Mouse (Mus musculus) kidney, adult 11 months (tissue): ENCODE measurements at regions not wholly inside any gene's neighbourhood (a gene's known extent, or its start where the extent isn't known, plus 50 kb on each side); places are given as distances from the start of the nearest gene placed in this dataset.

Source experiments
- DNase-seq: peaks from one replicate; pipeline ENCODE4 v3.0.0; 2022

- DNase-seq = no peak
Observed at GRCm38 (mm10) chr11:20987171-20987815, 103.8 kb upstream of the Peli1 start.

GRCm38 (mm10) chr11:20987841-20988251 lies 103.2 kb upstream of the Peli1 start:
- DNase-seq = no peak

GRCm38 (mm10) chr11:20988871-20989270 lies 102.2 kb upstream of the Peli1 start:
- no peak for DNase-seq

- DNase-seq = no peak
Observed at GRCm38 (mm10) chr11:20993580-20993979, 97.5 kb upstream of the Peli1 start.

GRCm38 (mm10) chr11:21001400-21001799 lies 89.7 kb upstream of the Peli1 start:
- DNase-seq = no peak

- DNase-seq = no peak
Observed at GRCm38 (mm10) chr11:21007222-21007621, 83.9 kb upstream of the Peli1 start.

DNA sequence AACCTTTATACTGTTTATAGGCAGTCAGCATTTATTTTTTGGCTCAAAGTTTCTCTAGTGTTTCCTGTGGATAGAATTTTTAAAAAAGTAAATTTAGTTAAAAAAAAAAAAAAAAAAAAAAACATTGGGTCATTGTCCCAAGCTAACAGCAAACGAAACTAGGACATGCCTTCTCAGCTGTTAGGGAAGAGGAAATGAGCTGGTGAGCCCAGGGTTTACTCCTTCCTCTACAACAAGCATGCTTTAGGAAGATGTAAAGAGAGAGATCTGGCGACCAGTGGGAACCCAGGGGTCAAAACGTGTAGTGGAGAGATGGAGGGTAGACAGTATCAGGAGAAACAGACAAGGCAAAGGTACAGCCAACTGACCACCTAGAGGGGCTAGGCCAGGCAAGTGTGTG lies 81.6 kb upstream of the Peli1 start:
- no peak for DNase-seq

DNA sequence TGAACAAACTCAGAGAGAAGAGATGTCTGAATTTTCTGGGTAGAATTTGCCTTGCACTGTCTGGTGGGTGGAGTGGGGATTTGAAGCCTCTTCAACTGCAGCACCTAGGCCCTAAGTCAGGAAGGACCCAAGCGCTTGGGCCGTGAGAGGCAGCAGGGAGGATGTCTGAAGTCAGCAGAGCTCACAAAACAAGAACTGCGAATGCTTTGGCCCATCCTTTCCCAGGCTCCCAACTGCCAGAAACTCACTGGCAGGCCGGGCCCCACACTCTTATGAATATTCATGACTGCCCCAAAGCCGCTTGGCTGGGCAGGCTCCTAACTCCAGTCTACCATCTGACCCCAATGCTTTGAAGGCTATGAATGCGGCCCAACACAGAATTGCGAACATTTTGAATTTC lies 80.2 kb upstream of the Peli1 start:
- DNase-seq = no peak

DNA sequence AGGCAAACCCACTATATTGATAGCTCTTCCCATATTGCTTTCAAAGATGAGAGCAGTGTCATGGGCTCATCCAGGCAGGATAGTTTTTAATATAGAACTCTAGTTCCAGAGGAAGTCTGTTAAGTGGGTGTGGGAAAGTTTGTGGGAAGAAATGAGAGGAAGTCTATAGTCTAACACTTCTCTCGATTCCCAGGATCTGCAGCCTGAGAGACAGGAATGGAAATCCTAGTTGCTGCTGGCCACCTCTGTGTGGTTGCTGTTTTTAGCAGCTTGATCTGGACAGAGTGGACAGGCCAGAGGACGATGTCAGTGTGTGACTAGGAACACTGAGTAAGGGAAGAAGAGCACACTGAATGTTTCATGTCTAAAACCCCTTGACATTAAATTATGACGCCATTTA lies 76.8 kb upstream of the Peli1 start:
- no peak for DNase-seq

DNA sequence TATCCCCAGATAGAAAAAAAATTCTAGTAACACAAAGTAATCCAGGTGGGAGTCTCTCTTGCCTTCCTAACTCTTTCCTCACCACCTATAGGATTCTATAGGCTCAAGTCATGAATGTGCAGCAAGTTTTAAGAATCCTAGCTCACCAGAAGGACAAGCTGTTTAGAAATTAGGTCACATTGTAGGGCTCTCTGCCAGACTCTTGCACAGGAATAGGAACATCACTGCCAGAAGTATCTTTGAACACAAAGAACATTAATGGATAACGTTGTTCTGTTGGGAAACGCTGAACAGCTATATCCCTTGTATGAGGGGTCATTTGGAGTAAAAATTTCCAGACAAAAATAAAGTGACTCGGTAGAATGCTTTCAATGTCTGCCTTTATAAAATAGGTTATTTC lies 75.6 kb upstream of the Peli1 start:
- DNase-seq = no peak

GRCm38 (mm10) chr11:21016133-21016746 lies 74.9 kb upstream of the Peli1 start:
- DNase-seq = no peak

DNA sequence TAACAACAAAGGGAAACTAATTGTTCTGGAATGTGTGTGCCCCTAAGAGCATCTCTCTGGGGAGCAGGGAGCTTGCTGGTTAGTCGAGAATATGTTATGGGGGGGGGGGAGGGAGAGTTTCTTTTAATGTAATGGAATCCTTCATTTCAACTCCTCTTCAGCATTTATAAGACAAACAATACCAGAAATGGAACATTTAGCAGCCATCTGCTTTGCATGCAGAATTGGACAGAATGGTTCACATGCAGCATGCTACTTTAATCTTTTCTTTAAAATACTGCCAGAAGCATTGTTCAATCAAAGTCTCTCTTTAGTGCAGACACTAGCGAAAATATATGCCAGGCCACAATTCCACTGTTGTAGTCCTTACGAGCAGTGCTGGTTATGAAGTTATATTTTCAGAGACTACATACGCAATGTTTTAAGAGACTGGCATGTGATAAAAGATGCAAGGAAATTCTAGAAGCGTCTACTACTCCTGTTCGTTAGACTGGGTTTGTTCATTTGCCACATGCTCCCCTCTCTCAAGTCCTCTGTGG lies 74.2 kb upstream of the Peli1 start:
- no peak for DNase-seq

DNA sequence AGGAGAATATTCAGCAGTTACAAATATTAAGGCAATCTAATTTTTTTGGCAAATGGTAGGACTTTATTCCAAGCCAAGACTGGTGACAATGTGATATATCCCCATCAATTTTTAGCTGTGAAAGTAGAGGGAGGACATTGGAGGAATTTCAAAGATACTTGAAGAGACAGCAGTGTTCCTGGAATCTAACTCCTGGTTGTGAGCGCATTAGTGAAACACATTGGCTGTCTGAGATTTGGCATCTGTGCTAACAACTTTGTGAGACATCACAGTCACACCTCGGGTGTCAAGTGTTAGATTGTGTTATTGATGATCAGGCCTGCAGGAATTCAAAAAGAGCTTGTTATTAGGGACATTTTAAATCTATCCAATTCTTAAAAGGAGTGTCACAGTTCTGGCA lies 71.3 kb upstream of the Peli1 start:
- no peak for DNase-seq

GRCm38 (mm10) chr11:21024111-21024510 lies 67.0 kb upstream of the Peli1 start:
- no peak for DNase-seq

DNA sequence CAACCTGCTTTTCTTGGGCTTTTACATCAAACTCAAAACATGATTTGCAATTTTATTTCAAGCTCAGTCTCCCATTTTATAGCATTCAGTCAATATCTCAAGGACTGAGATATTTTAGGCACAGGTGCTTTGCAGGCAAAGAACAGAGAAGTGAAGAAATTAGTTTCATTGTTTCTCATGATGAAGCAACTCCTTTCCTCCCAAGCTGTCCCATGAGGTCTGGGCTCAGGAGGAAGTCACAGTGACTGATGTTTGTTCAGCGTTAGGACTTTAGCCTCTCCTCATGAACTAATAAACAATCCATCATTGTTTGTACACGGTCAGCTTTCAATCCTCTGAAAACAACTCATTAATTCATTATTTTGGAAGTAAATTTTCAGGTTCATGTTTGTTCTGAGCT lies 66.6 kb upstream of the Peli1 start:
- DNase-seq = no peak

- no peak for DNase-seq
Observed at GRCm38 (mm10) chr11:21027299-21027698, 63.8 kb upstream of the Peli1 start.

GRCm38 (mm10) chr11:21030362-21030761 lies 60.7 kb upstream of the Peli1 start:
- DNase-seq = no peak

- no peak for DNase-seq
Observed at GRCm38 (mm10) chr11:21031816-21032215, 59.3 kb upstream of the Peli1 start.

DNA sequence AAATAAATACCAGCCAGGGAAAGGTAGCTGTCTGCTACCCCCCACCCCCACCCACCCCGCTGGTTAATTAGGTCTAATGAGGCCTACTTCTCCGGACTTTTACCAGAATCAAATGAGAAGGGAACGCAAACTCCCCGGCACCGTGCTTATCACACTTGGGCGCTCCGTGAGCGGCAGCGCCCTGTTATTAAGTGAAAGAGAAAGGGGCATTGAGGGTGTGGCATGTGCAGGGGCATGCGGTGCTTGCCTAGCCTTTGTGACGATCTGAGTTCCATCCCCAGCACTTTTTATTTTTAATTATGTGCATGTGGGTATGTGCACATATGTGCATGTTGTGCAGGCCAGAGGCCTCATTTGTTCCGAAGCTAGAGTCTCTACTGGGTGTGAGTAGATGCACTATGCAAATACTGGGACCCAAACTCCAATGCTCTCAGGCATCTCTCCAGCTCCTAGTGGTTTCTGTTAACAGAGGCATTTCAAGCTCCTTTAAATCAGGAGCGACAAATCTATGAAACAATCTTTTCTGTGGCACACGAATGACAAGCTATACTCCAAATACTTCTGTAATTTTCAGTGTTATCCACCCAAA lies 57.8 kb upstream of the Peli1 start:
- DNase-seq = no peak

- DNase-seq = peak; percentile 31
Observed at GRCm38 (mm10) chr11:21033823-21034401, 57.2 kb upstream of the Peli1 start.

DNA sequence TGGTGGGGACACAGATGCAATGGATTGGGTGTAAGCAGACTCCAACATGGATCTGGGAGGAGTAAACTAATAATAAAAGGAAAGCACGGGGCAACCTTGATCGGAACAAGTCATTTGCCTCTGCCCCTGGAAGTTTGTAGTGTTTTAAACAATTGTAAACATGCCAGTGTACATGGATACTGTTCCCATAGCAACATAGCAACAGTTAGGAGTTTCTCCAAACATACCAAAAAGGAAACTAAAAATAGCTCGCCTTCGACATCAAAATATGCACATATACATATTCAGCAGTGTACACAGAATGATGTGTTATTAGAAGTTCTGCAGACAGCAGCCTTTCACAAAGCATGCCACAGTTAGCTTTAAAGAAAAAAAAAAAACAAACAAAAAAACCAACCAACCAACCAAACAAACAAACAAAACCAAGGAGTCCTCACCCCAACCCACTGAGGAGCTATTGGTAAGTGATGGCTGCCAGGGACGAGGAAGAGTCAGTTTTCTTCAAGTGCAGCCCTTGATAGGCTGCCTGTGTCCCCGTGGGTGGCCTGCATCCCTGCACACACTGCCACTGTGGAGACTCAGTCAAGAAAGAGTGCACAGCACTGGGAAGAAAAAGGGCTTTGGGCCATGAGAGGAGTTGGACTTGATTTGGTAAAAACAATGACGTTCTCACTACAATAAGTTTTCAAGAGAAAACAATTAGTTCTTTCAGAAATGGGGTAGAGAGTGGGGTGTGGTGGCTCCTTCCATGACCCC lies 54.8 kb upstream of the Peli1 start:
- no peak for DNase-seq

GRCm38 (mm10) chr11:21037267-21037906 lies 53.7 kb upstream of the Peli1 start:
- no peak for DNase-seq

DNA sequence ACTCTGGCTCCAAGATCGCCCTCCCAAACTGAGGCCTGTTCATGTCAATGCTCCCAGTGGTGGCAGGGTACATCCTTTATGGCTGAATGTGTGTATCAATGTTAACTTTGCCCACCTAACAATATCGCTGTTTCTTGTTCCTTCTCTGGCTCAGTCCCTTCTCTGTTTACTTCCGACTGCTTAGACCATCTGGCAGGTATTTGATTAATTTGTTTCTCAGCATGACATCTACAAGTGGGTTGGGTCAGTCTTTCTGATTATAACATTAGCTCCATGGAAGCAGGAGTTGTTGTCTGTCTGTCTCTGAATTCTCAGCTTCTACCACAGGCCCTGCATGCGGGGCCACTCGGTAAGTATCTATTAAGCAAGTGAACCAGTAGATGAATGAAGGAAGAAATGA lies 49.9 kb upstream of the Peli1 start:
- DNase-seq = no peak
